Mouse (Mus musculus): ENCODE results near the gene Arhgap27.

DNA sequence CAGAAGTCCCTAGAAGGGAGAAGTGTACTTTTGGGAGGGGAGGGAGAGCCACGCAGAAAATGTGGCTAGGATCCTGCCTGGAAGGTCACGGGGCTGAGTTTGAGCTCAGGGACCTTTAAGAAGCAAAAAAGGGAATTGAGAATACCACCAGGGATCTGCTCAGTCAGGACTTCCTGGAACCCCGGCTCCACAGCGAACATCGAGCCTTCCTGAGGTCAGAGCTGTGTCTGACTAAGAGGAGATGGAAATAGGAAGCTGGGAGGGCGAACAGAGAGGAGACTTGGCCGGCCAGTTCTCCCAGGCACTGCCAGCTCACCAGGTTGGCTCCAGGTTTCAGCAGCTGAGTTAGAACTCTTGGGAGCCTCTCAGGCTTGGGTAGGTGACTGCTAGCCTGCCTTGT, 81.7 kb downstream of the Arhgap27 start:
- no peak for TF ChIP-seq GATA1 (IDR thresholded peaks at IDR 0.05; ENCODE audit: low read length)
- no peak for TF ChIP-seq TAL1 (IDR thresholded peaks at IDR 0.05; ENCODE audit: low read length)

Measured in erythroblast, embryonic 14.5 days (primary cell).